Mouse (Mus musculus) heart, adult 8-10 months (tissue): ENCODE data around the gene Lrrc7. TPM values are rescaled to one million over a fixed set of nuclear protein-coding genes. Genes with fewer than 3 reads are reported as not detected.

Source experiments
- DNase-seq: peaks from one replicate; pipeline ENCODE4 v3.0.0; 2022; ENCODE audit warnings: low spot score
- total RNA-seq, 4 experiments: library from RNA; stranded (reverse); gene quantifications; 2 replicates each; pipeline ENCODE4 v1.2.4; 2022

The Lrrc7 gene
- under 1 TPM in 1 of 4 experiments, not detected in 3; 0.06 TPM for total RNA-seq

GRCm38 (mm10) chr3:158561987-158562360 is at the start of gene Lrrc7:
TSS of gene Lrrc7 (minus strand) at chr3:158562221.
- no peak for DNase-seq

- DNase-seq: no peak
Observed at GRCm38 (mm10) chr3:158607065-158607464, 45.0 kb upstream of the Lrrc7 start.

- DNase-seq: no peak
Observed at GRCm38 (mm10) chr3:158605274-158605673, 43.3 kb upstream of the Lrrc7 start.

DNA sequence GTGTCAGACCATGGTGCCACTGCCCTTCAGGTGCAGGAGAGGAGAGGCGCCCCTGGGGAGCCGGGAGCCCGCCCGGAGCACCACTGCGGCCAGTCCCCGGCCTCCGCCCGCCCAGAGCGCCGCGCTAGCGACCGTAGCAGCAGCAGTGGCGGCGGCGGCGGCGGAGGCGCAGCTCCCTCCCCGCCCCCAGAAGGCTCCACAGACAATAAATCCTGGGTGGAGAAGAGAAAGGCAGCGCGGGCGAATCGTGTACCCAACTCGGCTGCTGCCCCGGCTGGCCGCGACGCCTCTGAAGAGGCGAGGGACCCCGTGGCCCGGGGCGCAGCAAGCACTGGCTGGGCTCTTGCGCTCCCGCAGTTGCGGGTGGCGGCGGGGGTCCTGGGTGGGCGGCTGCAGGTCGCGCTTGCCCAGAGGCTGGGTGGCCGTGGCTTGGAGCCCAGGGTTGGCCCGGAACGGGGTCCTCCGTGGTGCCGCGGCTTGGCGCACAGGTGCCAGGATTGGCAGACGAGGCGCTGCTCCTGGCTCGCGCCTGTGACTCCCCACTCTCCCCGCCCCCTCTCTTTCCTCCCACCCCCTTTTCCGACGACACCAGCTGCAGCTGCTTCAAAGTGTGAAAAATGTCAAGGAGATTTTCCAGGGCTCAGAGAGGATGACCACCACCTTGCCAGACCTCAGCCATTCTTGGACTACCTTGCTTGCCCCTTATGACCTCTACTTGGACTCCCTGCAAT is 600 bp downstream of the Lrrc7 start:
- no peak for DNase-seq

DNA sequence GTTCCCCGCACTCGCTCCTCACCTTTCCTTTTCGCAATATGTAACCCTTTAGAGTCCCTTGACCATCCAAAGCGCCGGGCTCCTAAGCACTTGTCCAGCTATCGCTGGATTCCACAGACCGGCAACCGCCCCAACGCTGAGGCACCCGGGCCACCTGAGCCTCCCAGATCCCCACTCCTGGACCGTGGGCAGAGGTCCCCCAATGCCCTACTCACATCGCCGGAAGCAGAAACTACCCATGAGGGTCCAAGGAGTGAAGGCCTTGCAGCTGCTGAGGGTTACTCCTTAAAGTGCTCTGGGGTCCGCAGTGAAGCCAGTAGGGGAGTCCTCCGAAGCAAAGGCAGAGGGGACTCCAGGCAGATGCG is 1.1 kb downstream of the Lrrc7 start:
- no peak for DNase-seq

DNA sequence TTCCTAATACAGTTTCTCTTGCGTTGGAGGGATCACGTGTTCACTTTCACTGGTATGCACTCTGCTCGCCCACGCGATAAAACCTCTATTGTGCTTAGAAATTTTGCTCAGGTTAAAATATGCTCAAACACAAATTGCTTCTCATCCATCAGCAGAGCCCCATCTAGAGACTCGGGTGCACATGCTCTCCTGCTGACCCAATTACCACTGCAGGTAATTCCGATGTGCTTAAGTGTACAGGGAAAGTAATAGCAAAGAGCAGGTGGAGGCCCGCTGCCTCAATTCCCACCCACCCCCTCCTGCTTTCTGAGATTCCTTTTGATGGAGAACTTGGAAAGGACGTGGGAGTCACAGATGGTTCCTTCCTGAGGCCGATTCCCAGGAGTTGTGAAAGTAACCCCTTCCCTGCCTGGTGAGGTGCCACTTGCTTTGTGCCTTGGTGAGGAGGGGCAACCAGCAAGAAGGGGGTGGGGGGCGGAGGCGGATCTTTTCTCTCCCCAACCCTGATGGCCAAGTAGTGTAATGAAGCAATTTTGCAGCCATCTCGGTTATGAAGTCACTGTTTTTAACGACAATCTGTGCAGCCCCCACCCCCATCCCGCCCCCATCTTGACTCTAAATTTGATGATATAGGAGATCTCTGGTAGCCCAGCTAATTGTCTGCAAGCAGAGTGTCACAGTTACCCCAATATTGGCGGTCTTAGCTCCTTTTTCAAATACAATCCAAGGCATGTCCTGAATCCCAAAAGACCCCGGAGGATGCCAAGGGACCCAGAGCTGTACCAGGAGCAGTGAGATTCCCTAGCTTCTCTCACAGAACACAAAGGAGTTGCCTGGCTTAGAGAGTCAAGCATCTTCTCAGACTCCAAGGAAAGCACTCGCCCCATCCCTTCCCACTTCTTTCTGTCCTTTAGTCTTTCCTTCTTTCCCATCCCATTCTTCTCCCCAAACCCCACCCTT is 2.0 kb downstream of the Lrrc7 start:
- DNase-seq: no peak

- DNase-seq: no peak
Observed at GRCm38 (mm10) chr3:158559131-158559658, 2.8 kb downstream of the Lrrc7 start.

DNA sequence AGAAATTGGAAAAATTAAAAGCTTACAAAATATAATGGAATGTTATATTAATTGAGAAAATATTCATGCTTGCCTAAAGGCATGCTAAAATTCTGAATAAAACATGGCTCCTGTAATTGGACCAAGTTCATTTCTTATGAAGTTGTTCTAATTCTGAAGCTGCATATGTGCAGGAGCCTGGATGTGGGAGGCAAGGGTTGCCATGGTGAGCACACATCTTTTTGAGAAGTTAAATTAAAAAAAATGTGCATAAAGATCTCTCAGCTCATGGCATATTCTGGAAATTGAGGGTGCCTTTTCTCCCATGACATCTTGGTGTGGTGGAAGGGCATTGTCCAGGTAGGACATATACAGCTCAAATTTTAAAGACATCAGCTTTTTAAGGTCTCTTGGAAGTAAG is 3.4 kb downstream of the Lrrc7 start:
- DNase-seq: no peak

GRCm38 (mm10) chr3:158554280-158554679 is 7.7 kb downstream of the Lrrc7 start:
- no peak for DNase-seq

DNA sequence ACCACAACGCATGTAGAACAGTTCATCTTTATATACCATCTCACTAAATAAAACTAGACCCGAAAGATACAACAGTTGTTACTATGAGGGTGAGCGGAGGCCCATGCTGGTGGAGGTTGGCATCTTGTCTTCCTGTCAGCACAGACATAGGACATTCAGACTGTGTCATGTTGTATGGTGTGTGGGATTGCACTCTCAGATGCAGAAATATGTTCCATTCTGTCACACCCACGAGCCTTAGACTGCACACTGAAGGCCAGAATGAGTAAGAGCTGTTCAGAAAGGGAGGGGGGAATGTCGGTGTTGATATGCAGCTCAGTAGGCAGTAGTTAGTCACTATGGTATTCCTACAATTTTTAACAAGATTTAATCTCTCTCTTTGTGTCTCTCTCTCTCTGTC is 9.9 kb downstream of the Lrrc7 start:
- DNase-seq: no peak

GRCm38 (mm10) chr3:158543481-158543880 is 18.5 kb downstream of the Lrrc7 start:
- DNase-seq: no peak

DNA sequence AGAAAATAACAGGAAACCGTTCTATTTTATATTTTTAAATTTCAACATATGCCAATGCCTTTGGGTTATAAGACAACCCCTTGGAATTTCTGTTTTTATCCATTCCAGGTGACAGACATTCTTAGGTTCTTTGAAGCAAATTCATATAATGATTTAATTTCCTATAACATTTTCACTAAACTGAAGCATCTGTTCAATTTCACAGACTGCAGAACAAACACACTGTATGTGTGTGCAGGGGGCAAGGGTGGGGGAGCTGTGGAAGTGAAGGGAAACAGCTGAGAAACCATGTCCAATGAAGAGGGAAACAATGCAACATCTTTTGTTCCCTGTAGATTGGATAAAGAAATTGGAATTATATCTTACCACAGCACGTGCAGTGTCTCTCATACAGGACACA is 29.2 kb downstream of the Lrrc7 start:
- DNase-seq: no peak

DNA sequence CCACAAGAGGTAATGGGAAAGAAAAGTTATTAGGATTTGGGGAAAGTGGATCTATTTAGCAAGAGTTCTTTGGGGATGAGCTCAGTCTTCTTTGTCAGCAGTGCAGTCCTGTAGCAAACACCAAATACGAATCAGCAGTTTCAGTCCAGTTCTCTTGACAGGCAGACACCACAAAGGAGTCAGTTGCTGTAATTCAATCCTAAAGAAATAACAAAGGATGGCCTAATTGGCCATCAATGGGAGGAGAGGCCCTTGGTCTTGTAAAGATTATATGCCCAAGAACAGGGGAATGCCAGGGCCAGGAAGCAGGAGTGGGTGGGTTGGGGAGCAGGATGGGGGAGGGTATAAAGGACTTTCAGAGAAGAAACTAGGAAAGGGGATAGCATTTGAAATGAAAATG is 33.5 kb downstream of the Lrrc7 start:
- DNase-seq: no peak

- DNase-seq: no peak
Observed at GRCm38 (mm10) chr3:158493730-158494129, 68.3 kb downstream of the Lrrc7 start.

DNA sequence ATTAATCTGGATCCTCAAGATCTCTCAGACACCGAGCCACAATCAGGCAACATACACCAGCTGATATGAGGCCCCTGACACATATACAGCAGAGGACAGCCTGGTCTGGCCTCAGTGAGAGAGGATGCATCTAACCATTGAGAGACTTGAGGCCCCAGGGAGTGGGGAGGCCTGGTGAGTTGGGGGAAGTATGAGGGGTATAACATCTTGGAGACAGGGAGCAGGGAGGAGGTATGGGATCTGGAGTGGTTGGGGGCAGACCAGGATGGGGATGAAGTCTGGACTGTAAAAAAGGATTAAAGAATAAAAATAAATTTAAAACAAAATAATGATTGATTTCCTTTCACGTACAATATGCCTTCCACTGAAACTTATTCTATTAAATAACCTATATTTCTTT is 82.3 kb downstream of the Lrrc7 start:
- DNase-seq: no peak

- DNase-seq: no peak
Observed at GRCm38 (mm10) chr3:158400600-158400999, 161.4 kb downstream of the Lrrc7 start.

DNA sequence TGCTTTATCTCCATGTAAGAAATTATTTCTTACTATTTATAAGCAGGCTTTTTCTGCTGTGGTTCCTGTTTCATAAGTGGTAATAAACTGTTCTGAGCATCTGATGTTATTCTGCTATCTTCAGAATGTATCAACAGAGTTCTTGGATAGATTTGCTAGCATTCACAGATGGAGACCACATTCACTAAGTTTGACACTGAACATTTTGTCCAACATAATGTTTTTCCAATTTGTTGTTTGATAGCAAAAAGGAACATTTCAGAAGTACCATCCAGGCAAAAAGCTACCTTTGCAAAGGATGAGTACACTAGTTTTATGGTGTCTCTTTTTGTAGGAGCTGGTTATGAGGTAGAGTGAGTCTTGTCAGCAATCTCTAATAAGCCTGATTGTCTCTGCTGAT is 170.5 kb downstream of the Lrrc7 start:
- no peak for DNase-seq

DNA sequence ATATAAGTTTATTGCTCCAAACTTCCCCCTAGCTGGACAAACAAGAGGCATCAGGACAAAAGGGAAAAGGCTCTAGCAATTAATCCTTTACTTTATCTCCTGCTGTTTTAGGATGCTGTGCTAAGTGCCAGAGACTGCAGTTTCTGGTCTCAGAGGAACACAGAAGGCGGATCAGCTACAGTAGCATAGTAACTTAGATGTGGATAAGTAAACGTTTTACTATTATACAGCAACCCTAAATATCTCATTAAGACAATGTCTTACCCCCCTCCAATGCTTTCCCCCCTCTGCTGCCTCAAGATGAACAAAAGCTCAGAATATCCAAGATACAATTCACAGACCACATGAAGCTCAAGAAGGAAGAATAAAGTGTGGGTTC is 174.0 kb downstream of the Lrrc7 start:
- no peak for DNase-seq

DNA sequence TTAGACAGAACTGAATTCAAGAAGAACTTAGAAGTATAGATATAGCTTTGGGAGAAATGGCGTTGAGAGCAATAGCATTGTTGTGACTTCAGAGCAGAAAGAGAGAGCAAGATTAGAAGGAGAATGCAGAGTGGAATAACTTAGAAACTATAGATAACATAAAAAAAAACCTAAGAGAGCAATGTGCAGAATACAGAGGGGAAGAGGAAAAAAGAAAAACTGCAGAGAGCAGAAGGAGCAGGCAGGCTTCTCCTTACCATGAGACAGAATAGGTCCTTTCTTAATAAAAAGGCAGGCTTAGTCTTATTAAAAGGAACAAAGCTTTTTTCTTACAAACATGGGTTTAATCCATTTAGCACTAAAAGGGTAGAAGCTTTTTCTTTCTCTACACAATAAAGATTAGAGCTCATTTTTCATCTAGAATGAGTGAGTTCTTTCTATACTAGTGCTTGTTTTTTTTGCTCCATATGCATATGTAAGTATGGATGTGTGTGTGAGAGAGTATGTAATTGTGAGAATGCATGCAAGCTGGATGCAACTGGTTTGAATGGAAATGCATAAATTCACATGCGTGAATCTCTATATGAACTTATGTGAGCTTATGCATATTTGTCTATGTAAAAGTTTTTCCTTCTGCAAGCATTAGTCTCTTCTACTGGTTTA is 174.5 kb downstream of the Lrrc7 start:
- no peak for DNase-seq

GRCm38 (mm10) chr3:158386848-158387247 is 175.2 kb downstream of the Lrrc7 start:
- DNase-seq: no peak

GRCm38 (mm10) chr3:158375885-158376284 is 186.1 kb downstream of the Lrrc7 start:
- no peak for DNase-seq

- DNase-seq: no peak
Observed at GRCm38 (mm10) chr3:158369169-158369568, 192.9 kb downstream of the Lrrc7 start.
